Mouse (Mus musculus) ES-E14 (cell line): Measurements from ENCODE around the gene Snrnp40.

Source experiments
- CHD2 ChIP-seq: IDR thresholded peaks from 2 replicates; pipeline ENCODE4 v1.6.1; 2014; ENCODE audit warnings: mild to moderate bottlenecking, low read depth, low read length, inconsistent platforms
- HCFC1 ChIP-seq: IDR thresholded peaks from 2 replicates; pipeline ENCODE4 v1.6.1; 2012; ENCODE audit warnings: low read length, inconsistent platforms, borderline replicate concordance; ENCODE audit not compliant: insufficient read depth
- MAFK ChIP-seq: IDR thresholded peaks from 2 replicates; pipeline ENCODE4 v1.6.1; 2014; ENCODE audit warnings: mild to moderate bottlenecking, low read depth, low read length, inconsistent platforms; ENCODE audit not compliant: insufficient read depth
- ZC3H11A ChIP-seq: IDR thresholded peaks from 2 replicates; pipeline ENCODE4 v1.6.1; 2012; ENCODE audit warnings: low read depth, mild to moderate bottlenecking, inconsistent platforms, low read length, borderline replicate concordance
- ZNF384 ChIP-seq: IDR thresholded peaks from 2 replicates; pipeline ENCODE4 v1.6.1; 2012; ENCODE audit warnings: low read depth, low read length, inconsistent platforms

DNA sequence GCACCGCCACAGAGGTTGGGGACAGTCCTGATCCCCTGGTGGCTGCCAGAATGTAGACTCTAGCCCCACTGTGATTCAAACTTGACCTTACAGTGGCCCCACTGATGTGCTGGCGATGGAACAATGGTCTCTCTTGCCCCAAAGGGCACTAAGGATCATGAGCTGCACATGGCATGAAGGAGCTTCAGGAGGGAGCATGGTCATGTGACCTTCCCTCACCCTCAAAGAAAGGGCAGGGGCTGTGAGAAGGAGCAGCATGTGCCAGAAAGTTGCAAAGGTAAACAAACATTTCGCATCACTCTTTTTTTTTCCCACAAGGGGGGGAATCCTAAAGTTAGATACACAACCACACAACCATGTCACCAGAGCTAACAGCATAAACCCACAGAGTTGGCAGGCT, 41.8 kb upstream of the Snrnp40 start:
- TF ChIP-seq MAFK (no peak), ZC3H11A (no peak), CHD2 (no peak), ZNF384 (no peak), HCFC1 (no peak)
